Mouse (Mus musculus) lung, embryonic 15.5 days (tissue): Measurements from ENCODE around the gene Yif1a. TPM values are rescaled to one million over a fixed set of nuclear protein-coding genes. Genes with fewer than 3 reads are reported as not detected.
A peak's percentile ranks its signal among the peaks of the same experiment; 100 is the strongest.

ENCODE experiments used
- ATAC-seq: fragments of 200-750 bp; cut with Nextera tagmentation; 2 replicates; pipeline ENCODE4 v1.8.0; 2017; ENCODE audit warnings: moderate number of reproducible peaks, borderline replicate concordance; ENCODE audit not compliant: low FRiP score, low TSS enrichment; ENCODE audit errors: extremely low read depth
- H3K27ac ChIP-seq: fragments of 300-500 bp; sonication (generic); 2 replicates; pipeline ENCODE4 v1.5.1; 2015; ENCODE audit warnings: moderate library complexity, mild to moderate bottlenecking, inconsistent platforms
- H3K27me3 ChIP-seq: fragments of 300-500 bp; sonication (generic); 2 replicates; pipeline ENCODE4 v1.6.1; 2015; ENCODE audit warnings: inconsistent platforms
- H3K36me3 ChIP-seq: fragments of 300-500 bp; sonication (generic); 2 replicates; pipeline ENCODE4 v1.6.1; 2015; ENCODE audit warnings: inconsistent platforms
- H3K4me1 ChIP-seq: fragments of 300-500 bp; sonication (generic); 2 replicates; pipeline ENCODE4 v1.6.1; 2015; ENCODE audit warnings: inconsistent platforms
- H3K4me2 ChIP-seq: fragments of 300-500 bp; sonication (generic); 2 replicates; pipeline ENCODE4 v1.6.1; 2015; ENCODE audit warnings: inconsistent platforms, mild to moderate bottlenecking, moderate library complexity
- H3K4me3 ChIP-seq: fragments of 300-500 bp; sonication (generic); 2 replicates; pipeline ENCODE4 v1.5.1; 2015; ENCODE audit warnings: mild to moderate bottlenecking, inconsistent platforms
- H3K9ac ChIP-seq: fragments of 300-500 bp; sonication (generic); 2 replicates; pipeline ENCODE4 v1.6.1; 2015; ENCODE audit warnings: inconsistent platforms
- H3K9me3 ChIP-seq: fragments of 300-500 bp; sonication (generic); 2 replicates; pipeline ENCODE4 v1.6.1; 2016; ENCODE audit warnings: inconsistent platforms
- WGBS: fragments of 180-500 bp; shearing (Covaris S2); methylation state at CpG from one replicate; pipeline ENCODE4 v1.1.7; 2015; 5-methylcytosine and 5-hydroxymethylcytosine counted together
- polyA plus RNA-seq: library from polyadenylated mRNA; unstranded; fragments of >200 nt; fragmentation: Nextera tagmentation; extraction: Ambion mirVana; gene quantifications from 2 replicates; pipeline ENCODE4 v1.2.1, GENCODE M21; 2015

The Yif1a gene
- polyA plus RNA-seq, result 94.5 and 96.8 TPM in 2 replicates

GRCm38 (mm10) chr19:5087884-5088728 is at the start of gene Yif1a:
Gene Yif1a, plus strand, starts transcription at chr19:5088538.
- H3K9ac ChIP-seq, result peak within 1 kb of the TSS; percentile 68
- ATAC-seq, result peak; percentile 92
- H3K27ac ChIP-seq, result peak within 1 kb of the TSS; percentile 81
- H3K4me1 ChIP-seq, result peaks cover 25% of the 10 kb centered on the region
- peak within 1 kb of the TSS; percentile 81 for H3K4me3 ChIP-seq
- peaks cover 35% of the 10 kb centered on the region for H3K27me3 ChIP-seq
- WGBS, result under 1% methylated on average over 58 of the region's 58 CpGs
- peaks cover 24% of the 10 kb centered on the region for H3K36me3 ChIP-seq
- no peaks in the 10 kb centered on the region for H3K9me3 ChIP-seq
- H3K4me2 ChIP-seq, result peak within 1 kb of the TSS; percentile 85

- H3K4me3 ChIP-seq, result peak within 1 kb of the TSS; percentile 76
- H3K36me3 ChIP-seq, result no peaks in the 10 kb centered on the region
- H3K27ac ChIP-seq, result peak within 1 kb of the TSS; percentile 79
- ATAC-seq, result peak; percentile 88
- WGBS, result under 1% methylated on average over 43 of the region's 44 CpGs
- no peaks in the 10 kb centered on the region for H3K9me3 ChIP-seq
- peak within 1 kb of the TSS; percentile 84 for H3K9ac ChIP-seq
- no peaks in the 10 kb centered on the region for H3K27me3 ChIP-seq
- peaks cover 39% of the 10 kb centered on the region for H3K4me1 ChIP-seq
- H3K4me2 ChIP-seq, result peak within 1 kb of the TSS; percentile 95
Observed at GRCm38 (mm10) chr19:5038709-5039156, 49.6 kb upstream of the Yif1a start, which contains the start of the genes B4gat1 and AC124502.3. Gene B4gat1, plus strand, starts transcription at chr19:5038826. Gene AC124502.3, plus strand, starts transcription at chr19:5038891.

- H3K4me3 ChIP-seq, result peak overlapping the region; percentile 76
- WGBS, result 9% methylated on average over 41 of the region's 41 CpGs
- H3K27ac ChIP-seq, result peak overlapping the region; percentile 65
- peak overlapping the region; percentile 84 for H3K9ac ChIP-seq
- no peak for ATAC-seq
- H3K4me2 ChIP-seq, result peak overlapping the region; percentile 95
- no peaks in the 10 kb centered on the region; the same call in 1 of the 2 replicates for H3K36me3 ChIP-seq
- peaks cover 39% of the 10 kb centered on the region for H3K4me1 ChIP-seq
- H3K9me3 ChIP-seq, result no peaks in the 10 kb centered on the region
- H3K27me3 ChIP-seq, result no peaks in the 10 kb centered on the region
Observed at GRCm38 (mm10) chr19:5039301-5040114, 48.8 kb upstream of the Yif1a start.

- Histone ChIP-seq H3K4me3 (peak within 1 kb of the TSS; percentile 76), H3K4me2 (peak within 1 kb of the TSS; percentile 95), H3K9ac (peak within 1 kb of the TSS; percentile 68), H3K27me3 (no peaks in the 10 kb centered on the region), H3K4me1 (peaks cover 39% of the 10 kb centered on the region), H3K27ac (peak within 1 kb of the TSS; percentile 43), H3K36me3 (peaks cover 5% of the 10 kb centered on the region; the same call in 1 of the 2 replicates), H3K9me3 (no peaks in the 10 kb centered on the region)
- WGBS, result 3% methylated on average over 40 of the region's 40 CpGs
- peak; percentile 71; the same call in 1 of the 2 replicates for ATAC-seq
Observed at GRCm38 (mm10) chr19:5040862-5041523, 47.3 kb upstream of the Yif1a start, which contains the start of gene Brms1. Gene Brms1, plus strand, starts transcription at chr19:5041354.

- Histone ChIP-seq H3K27ac (peak overlapping the region; percentile 43), H3K4me3 (peak overlapping the region; percentile 76), H3K4me1 (peaks cover 39% of the 10 kb centered on the region), H3K36me3 (peaks cover 9% of the 10 kb centered on the region), H3K27me3 (no peaks in the 10 kb centered on the region), H3K4me2 (peak overlapping the region; percentile 95), H3K9me3 (no peaks in the 10 kb centered on the region), H3K9ac (peak overlapping the region; percentile 68)
- 3% methylated on average over 16 of the region's 16 CpGs for WGBS
- no peak for ATAC-seq
Observed at GRCm38 (mm10) chr19:5041588-5041987, 46.8 kb upstream of the Yif1a start.

- peaks cover 24% of the 10 kb centered on the region for H3K4me1 ChIP-seq
- H3K27me3 ChIP-seq, result no peaks in the 10 kb centered on the region
- no peak overlapping the region for H3K4me2 ChIP-seq
- no peak overlapping the region for H3K4me3 ChIP-seq
- ATAC-seq, result no peak
- H3K27ac ChIP-seq, result no peak overlapping the region
- 75% methylated on average over 4 of the region's 4 CpGs for WGBS
- peaks cover 27% of the 10 kb centered on the region for H3K36me3 ChIP-seq
- H3K9me3 ChIP-seq, result no peaks in the 10 kb centered on the region
- no peak overlapping the region for H3K9ac ChIP-seq
Observed at GRCm38 (mm10) chr19:5045531-5045930, 42.8 kb upstream of the Yif1a start.

- no peak overlapping the region for H3K4me2 ChIP-seq
- ATAC-seq, result no peak
- H3K4me3 ChIP-seq, result no peak overlapping the region
- no peaks in the 10 kb centered on the region for H3K9me3 ChIP-seq
- H3K27ac ChIP-seq, result no peak overlapping the region
- no peak overlapping the region for H3K9ac ChIP-seq
- peaks cover 26% of the 10 kb centered on the region for H3K4me1 ChIP-seq
- H3K27me3 ChIP-seq, result peaks cover 15% of the 10 kb centered on the region
- H3K36me3 ChIP-seq, result peaks cover 27% of the 10 kb centered on the region
- WGBS, result 85% methylated on average over 14 of the region's 14 CpGs
Observed at GRCm38 (mm10) chr19:5048138-5049056, 39.9 kb upstream of the Yif1a start.

- H3K36me3 ChIP-seq, result peaks cover 27% of the 10 kb centered on the region
- H3K4me1 ChIP-seq, result peaks cover 26% of the 10 kb centered on the region
- no peak for ATAC-seq
- no peak overlapping the region for H3K4me3 ChIP-seq
- no peak overlapping the region for H3K9ac ChIP-seq
- H3K4me2 ChIP-seq, result no peak overlapping the region
- H3K27ac ChIP-seq, result no peak overlapping the region
- WGBS, result 76% methylated on average over 6 of the region's 6 CpGs
- peaks cover 15% of the 10 kb centered on the region for H3K27me3 ChIP-seq
- H3K9me3 ChIP-seq, result no peaks in the 10 kb centered on the region
Observed at GRCm38 (mm10) chr19:5049325-5049724, 39.0 kb upstream of the Yif1a start.

- H3K9me3 ChIP-seq, result no peaks in the 10 kb centered on the region
- H3K27me3 ChIP-seq, result peaks cover 15% of the 10 kb centered on the region
- peak within 1 kb of the TSS; percentile 55 for H3K4me2 ChIP-seq
- H3K4me1 ChIP-seq, result peaks cover 26% of the 10 kb centered on the region
- 17% methylated on average over 13 of the region's 14 CpGs for WGBS
- H3K27ac ChIP-seq, result peak within 1 kb of the TSS; percentile 35; the same call in 1 of the 2 replicates
- peak within 1 kb of the TSS; percentile 35 for H3K4me3 ChIP-seq
- peak within 1 kb of the TSS; percentile 24; the same call in 1 of the 2 replicates for H3K9ac ChIP-seq
- peak; percentile 60 for ATAC-seq
- H3K36me3 ChIP-seq, result peaks cover 24% of the 10 kb centered on the region
Observed at GRCm38 (mm10) chr19:5050047-5050905, 38.1 kb upstream of the Yif1a start, which contains the start of gene Rin1. Gene Rin1, plus strand, starts transcription at chr19:5050481.
